Mouse (Mus musculus) megakaryocyte, embryonic 14.5 days (primary cell): ENCODE data around the gene Sh3pxd2a.

ENCODE experiments used
- FLI1 ChIP-seq: IDR thresholded peaks from 2 replicates; pipeline ENCODE4 v1.6.1; 2012; ENCODE audit warnings: low read length, inconsistent platforms, mixed read lengths
- GATA1 ChIP-seq: IDR thresholded peaks from 3 replicates; pipeline ENCODE4 v1.6.1; 2012; ENCODE audit warnings: mixed read lengths, low read length, inconsistent platforms, borderline replicate concordance

DNA sequence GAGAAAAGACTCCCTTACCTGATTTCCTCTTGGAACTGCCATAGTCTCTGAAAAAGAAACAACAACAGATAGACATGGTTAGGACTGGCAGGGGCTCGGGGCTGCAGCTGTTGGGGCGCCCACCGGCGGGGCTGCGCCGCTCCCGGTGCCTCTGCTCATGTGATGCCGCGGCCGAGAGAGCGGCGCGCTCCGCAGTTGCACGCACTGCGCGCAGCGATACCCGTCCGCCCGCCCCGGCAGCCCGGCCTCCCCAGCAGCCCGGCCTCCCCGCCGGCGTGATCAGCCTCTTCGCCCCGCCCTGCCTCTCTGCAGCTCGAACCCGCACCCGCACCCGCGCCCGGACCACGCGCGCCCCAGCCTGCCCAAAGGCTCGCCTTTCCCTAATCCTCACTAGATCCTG is 120.8 kb downstream of the Sh3pxd2a start:
- TF ChIP-seq FLI1 (no peak), GATA1 (no peak)
